Mouse (Mus musculus): ENCODE data around the gene Gfod2. TPM values are rescaled to one million over a fixed set of nuclear protein-coding genes. Genes with fewer than 3 reads are reported as not detected.

The Gfod2 gene
- polyA plus RNA-seq, 1 experiment from 2014 or later: 15.1 TPM

GRCm38 (mm10) chr8:105715042-105715441 lies 43.4 kb downstream of the Gfod2 start:
- 0 out of 2 replicates have a peak overlapping the region, but pooled peaks have one; percentile 34 for H3K27ac ChIP-seq (replicated peaks; ENCODE audit: low read depth, low read length)
- no peaks in the 10 kb centered on the region for H3K9me3 ChIP-seq (ENCODE audit: control insufficient read depth, low read length)
- H3K4me3 ChIP-seq (ENCODE audit: low read depth, low read length): no peak overlapping the region
- no peak overlapping the region for H3K9ac ChIP-seq (ENCODE audit: low read depth, low read length)
- H3K4me1 ChIP-seq (ENCODE audit: control insufficient read depth, insufficient read depth, low read length): no peaks in the 10 kb centered on the region
- H3K4me2 ChIP-seq (ENCODE audit: low read depth, low read length): no peak overlapping the region
- no peaks in the 10 kb centered on the region for H3K27me3 ChIP-seq (replicated peaks; ENCODE audit: control insufficient read depth, insufficient read depth, low read length)
- DNase-seq (ENCODE audit: low spot score) (peak; percentile 82), ATAC-seq (ENCODE audit: low read depth) (peak; percentile 76)
- WGBS: 71% methylated on average over 6 of the region's 6 CpGs
- peaks cover 7% of the 10 kb centered on the region for H3K36me3 ChIP-seq (ENCODE audit: control insufficient read depth, insufficient read depth, low read length)

GRCm38 (mm10) chr8:105714139-105714538 lies 44.3 kb downstream of the Gfod2 start:
- Histone ChIP-seq H3K27ac (replicated peaks; ENCODE audit: low read depth, low read length) (no peak overlapping the region), H3K4me1 (ENCODE audit: control insufficient read depth, insufficient read depth, low read length) (no peaks in the 10 kb centered on the region), H3K36me3 (ENCODE audit: control insufficient read depth, insufficient read depth, low read length) (peaks cover 7% of the 10 kb centered on the region), H3K4me3 (ENCODE audit: low read depth, low read length) (no peak overlapping the region), H3K9ac (ENCODE audit: low read depth, low read length) (no peak overlapping the region), H3K4me2 (ENCODE audit: low read depth, low read length) (no peak overlapping the region), H3K27me3 (replicated peaks; ENCODE audit: control insufficient read depth, insufficient read depth, low read length) (no peaks in the 10 kb centered on the region), H3K9me3 (ENCODE audit: control insufficient read depth, low read length) (no peaks in the 10 kb centered on the region)
- WGBS: 12% methylated on average over 3 of the region's 3 CpGs
- ATAC-seq (ENCODE audit: low read depth) (peak; percentile 35), DNase-seq (ENCODE audit: low spot score) (peak; percentile 94)

- peaks cover 7% of the 10 kb centered on the region; the same call in 1 of the 2 replicates for H3K4me1 ChIP-seq (ENCODE audit: control insufficient read depth, insufficient read depth, low read length)
- no peak for DNase-seq (ENCODE audit: low spot score)
Measured at GRCm38 (mm10) chr8:105712286-105712685, 46.2 kb downstream of the Gfod2 start.

DNA sequence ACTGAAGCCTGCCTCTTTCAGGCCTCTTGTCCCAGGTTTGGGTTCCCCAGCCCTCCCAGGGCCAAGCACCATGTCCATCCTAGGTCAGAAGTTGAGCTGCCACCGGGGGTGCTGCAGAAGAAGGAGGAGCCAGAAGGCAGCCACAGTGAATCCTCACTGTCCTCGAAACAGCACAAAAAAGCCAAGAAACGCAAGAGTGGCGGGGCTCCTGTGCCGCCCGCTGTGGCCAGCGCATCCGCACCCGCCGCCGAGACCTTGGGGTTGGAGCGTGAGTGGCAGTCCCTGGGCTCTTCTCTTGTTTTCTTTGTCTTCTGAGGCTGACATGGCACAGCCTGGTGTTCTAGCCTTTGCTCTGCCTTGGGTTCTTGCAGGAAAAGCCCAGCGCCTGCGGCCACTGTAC lies 49.1 kb downstream of the Gfod2 start:
- WGBS: 73% methylated on average over 12 of the region's 14 CpGs

More at GRCm38 (mm10) chr8:105712286-105712685, 46.2 kb downstream of the Gfod2 start:
- no peak overlapping the region for H3K4me3 ChIP-seq (ENCODE audit: low read depth, low read length)
- ATAC-seq (ENCODE audit: low read depth): no peak
- H3K9me3 ChIP-seq (ENCODE audit: control insufficient read depth, low read length): no peaks in the 10 kb centered on the region
- no peak overlapping the region for H3K4me2 ChIP-seq (ENCODE audit: low read depth, low read length)
- H3K36me3 ChIP-seq (ENCODE audit: control insufficient read depth, insufficient read depth, low read length): peaks cover 6% of the 10 kb centered on the region
- WGBS: 91% methylated on average over 3 of the region's 3 CpGs
- H3K9ac ChIP-seq (ENCODE audit: low read depth, low read length): no peak overlapping the region
- H3K27ac ChIP-seq (replicated peaks; ENCODE audit: low read depth, low read length): no peak overlapping the region
- no peaks in the 10 kb centered on the region for H3K27me3 ChIP-seq (replicated peaks; ENCODE audit: control insufficient read depth, insufficient read depth, low read length)

GRCm38 (mm10) chr8:105708675-105709074 lies 49.8 kb downstream of the Gfod2 start:
- H3K36me3 ChIP-seq (ENCODE audit: control insufficient read depth, insufficient read depth, low read length): peaks cover 10% of the 10 kb centered on the region
- peaks cover 15% of the 10 kb centered on the region for H3K4me1 ChIP-seq (ENCODE audit: control insufficient read depth, insufficient read depth, low read length)
- WGBS: 96% methylated on average over 8 of the region's 8 CpGs
- no peak overlapping the region for H3K4me3 ChIP-seq (ENCODE audit: low read depth, low read length)
- H3K9me3 ChIP-seq (ENCODE audit: control insufficient read depth, low read length): no peaks in the 10 kb centered on the region
- no peak overlapping the region for H3K4me2 ChIP-seq (ENCODE audit: low read depth, low read length)
- DNase-seq (ENCODE audit: low spot score): no peak
- no peak for ATAC-seq (ENCODE audit: low read depth)
- H3K27ac ChIP-seq (replicated peaks; ENCODE audit: low read depth, low read length): no peak overlapping the region
- no peaks in the 10 kb centered on the region for H3K27me3 ChIP-seq (replicated peaks; ENCODE audit: control insufficient read depth, insufficient read depth, low read length)
- H3K9ac ChIP-seq (ENCODE audit: low read depth, low read length): no peak overlapping the region

More for the DNA sequence above, 49.1 kb downstream of the Gfod2 start:
- DNase-seq (ENCODE audit: low spot score): no peak
- Histone ChIP-seq H3K4me1 (ENCODE audit: control insufficient read depth, insufficient read depth, low read length) (peaks cover 15% of the 10 kb centered on the region), H3K27me3 (replicated peaks; ENCODE audit: control insufficient read depth, insufficient read depth, low read length) (no peaks in the 10 kb centered on the region), H3K4me2 (ENCODE audit: low read depth, low read length) (no peak overlapping the region), H3K36me3 (ENCODE audit: control insufficient read depth, insufficient read depth, low read length) (0 out of 2 replicates have a peak, but pooled peaks cover 4% of the 10 kb centered on the region), H3K27ac (replicated peaks; ENCODE audit: low read depth, low read length) (no peak overlapping the region), H3K9me3 (ENCODE audit: control insufficient read depth, low read length) (no peaks in the 10 kb centered on the region), H3K4me3 (ENCODE audit: low read depth, low read length) (no peak overlapping the region), H3K9ac (ENCODE audit: low read depth, low read length) (no peak overlapping the region)
- no peak for ATAC-seq (ENCODE audit: low read depth)

- Histone ChIP-seq H3K4me3 (ENCODE audit: low read depth, low read length) (peak within 1 kb of the TSS; percentile 65), H3K4me1 (ENCODE audit: control insufficient read depth, insufficient read depth, low read length) (peaks cover 15% of the 10 kb centered on the region), H3K27me3 (replicated peaks; ENCODE audit: control insufficient read depth, insufficient read depth, low read length) (no peaks in the 10 kb centered on the region), H3K9me3 (ENCODE audit: control insufficient read depth, low read length) (no peaks in the 10 kb centered on the region), H3K4me2 (ENCODE audit: low read depth, low read length) (peak within 1 kb of the TSS; percentile 91), H3K36me3 (ENCODE audit: control insufficient read depth, insufficient read depth, low read length) (peaks cover 19% of the 10 kb centered on the region), H3K9ac (ENCODE audit: low read depth, low read length) (peak within 1 kb of the TSS; percentile 76), H3K27ac (replicated peaks; ENCODE audit: low read depth, low read length) (no peak within 1 kb of the TSS)
- WGBS: 0% methylated on average over 28 of the region's 55 CpGs
- peak; percentile 97 for DNase-seq (ENCODE audit: low spot score)
- ATAC-seq (ENCODE audit: low read depth): peak; percentile 85
Measured at GRCm38 (mm10) chr8:105707498-105708403, 50.7 kb downstream of the Gfod2 start, which contains the start of the genes 4933405L10Rik and Enkd1. TSS of gene 4933405L10Rik (plus strand) at chr8:105707655. TSS of gene Enkd1 (minus strand) at chr8:105708210.

DNA sequence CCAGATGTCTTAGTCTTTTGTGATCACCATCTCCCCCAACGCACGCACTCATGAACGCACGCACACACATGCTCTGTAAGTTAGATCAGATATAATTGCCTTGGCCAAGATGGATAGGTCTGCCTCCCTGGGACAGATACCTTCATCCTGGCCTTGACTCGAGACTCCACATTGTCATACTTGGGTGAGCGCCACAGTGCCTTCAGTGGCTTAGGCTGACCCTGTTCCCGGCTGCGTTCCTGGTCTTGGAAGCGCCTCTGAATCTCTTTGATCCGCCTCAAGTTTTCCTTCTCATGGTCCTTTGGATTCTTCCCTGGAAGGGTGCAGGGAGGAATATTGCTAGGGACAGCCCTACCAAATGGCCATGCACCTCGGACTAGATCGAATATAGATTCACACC lies 52.0 kb downstream of the Gfod2 start:
- 0 out of 2 replicates have a peak overlapping the region, but pooled peaks have one; percentile 65 for H3K4me3 ChIP-seq (ENCODE audit: low read depth, low read length)
- H3K9ac ChIP-seq (ENCODE audit: low read depth, low read length): no peak overlapping the region

GRCm38 (mm10) chr8:105704955-105705354 lies 53.5 kb downstream of the Gfod2 start:
- H3K4me2 ChIP-seq (ENCODE audit: low read depth, low read length): no peak overlapping the region

More for the DNA sequence above, 52.0 kb downstream of the Gfod2 start:
- Histone ChIP-seq H3K4me1 (ENCODE audit: control insufficient read depth, insufficient read depth, low read length) (peaks cover 15% of the 10 kb centered on the region), H3K4me2 (ENCODE audit: low read depth, low read length) (peak overlapping the region; percentile 91), H3K27me3 (replicated peaks; ENCODE audit: control insufficient read depth, insufficient read depth, low read length) (no peaks in the 10 kb centered on the region), H3K9me3 (ENCODE audit: control insufficient read depth, low read length) (no peaks in the 10 kb centered on the region), H3K27ac (replicated peaks; ENCODE audit: low read depth, low read length) (no peak overlapping the region), H3K36me3 (ENCODE audit: control insufficient read depth, insufficient read depth, low read length) (peaks cover 19% of the 10 kb centered on the region)
- no peak for ATAC-seq (ENCODE audit: low read depth)
- DNase-seq (ENCODE audit: low spot score): no peak
- 85% methylated on average over 12 of the region's 12 CpGs for WGBS

More at GRCm38 (mm10) chr8:105704955-105705354, 53.5 kb downstream of the Gfod2 start:
- no peak for ATAC-seq (ENCODE audit: low read depth)
- H3K9ac ChIP-seq (ENCODE audit: low read depth, low read length): no peak overlapping the region
- no peak overlapping the region for H3K27ac ChIP-seq (replicated peaks; ENCODE audit: low read depth, low read length)
- DNase-seq (ENCODE audit: low spot score): no peak
- H3K4me3 ChIP-seq (ENCODE audit: low read depth, low read length): no peak overlapping the region
- no peaks in the 10 kb centered on the region for H3K9me3 ChIP-seq (ENCODE audit: control insufficient read depth, low read length)
- 89% methylated on average over 6 of the region's 6 CpGs for WGBS
- no peaks in the 10 kb centered on the region for H3K27me3 ChIP-seq (replicated peaks; ENCODE audit: control insufficient read depth, insufficient read depth, low read length)
- peaks cover 20% of the 10 kb centered on the region for H3K4me1 ChIP-seq (ENCODE audit: control insufficient read depth, insufficient read depth, low read length)
- peaks cover 19% of the 10 kb centered on the region for H3K36me3 ChIP-seq (ENCODE audit: control insufficient read depth, insufficient read depth, low read length)

All from embryonic facial prominence, embryonic 14.5 days (tissue).